Mouse (Mus musculus) telencephalon, adult 2 months (tissue): Measurements from ENCODE around the gene Kalrn.
A peak's percentile ranks its signal among the peaks of the same experiment; 100 is the strongest.
"Not testable (repeated sequence)": the region's sequence is repeated elsewhere in the genome, so short reads cannot be mapped to it uniquely, and the experiment has no call there.

Source experiments
- DNase-seq: peaks from one replicate; pipeline ENCODE4 v3.0.0-alpha.2; 2011; ENCODE audit warnings: low read depth, low spot score

The Kalrn gene

DNA sequence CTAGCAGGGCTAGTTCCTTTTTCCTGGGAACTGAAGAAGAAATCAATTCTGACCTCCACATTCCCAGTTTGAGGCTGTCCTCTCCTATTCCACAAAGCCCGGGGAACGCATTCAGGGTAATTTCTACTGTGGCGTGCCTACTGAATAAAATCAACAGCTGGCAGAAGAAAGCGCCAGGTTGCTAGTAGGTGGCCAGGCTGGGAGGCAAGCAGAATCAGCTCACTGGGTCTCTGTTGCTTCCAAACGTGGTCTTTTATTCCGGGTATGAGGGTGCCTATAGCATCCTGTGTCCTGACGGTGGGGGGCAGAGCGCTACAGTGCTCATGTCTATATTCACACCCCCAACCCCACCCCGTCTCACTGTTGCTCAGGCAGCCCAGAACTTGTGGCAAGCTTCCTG, 460.2 kb downstream of the Kalrn start:
- no peak for DNase-seq

GRCm38 (mm10) chr16:34112490-34112889, 460.8 kb downstream of the Kalrn start:
- no peak for DNase-seq

DNA sequence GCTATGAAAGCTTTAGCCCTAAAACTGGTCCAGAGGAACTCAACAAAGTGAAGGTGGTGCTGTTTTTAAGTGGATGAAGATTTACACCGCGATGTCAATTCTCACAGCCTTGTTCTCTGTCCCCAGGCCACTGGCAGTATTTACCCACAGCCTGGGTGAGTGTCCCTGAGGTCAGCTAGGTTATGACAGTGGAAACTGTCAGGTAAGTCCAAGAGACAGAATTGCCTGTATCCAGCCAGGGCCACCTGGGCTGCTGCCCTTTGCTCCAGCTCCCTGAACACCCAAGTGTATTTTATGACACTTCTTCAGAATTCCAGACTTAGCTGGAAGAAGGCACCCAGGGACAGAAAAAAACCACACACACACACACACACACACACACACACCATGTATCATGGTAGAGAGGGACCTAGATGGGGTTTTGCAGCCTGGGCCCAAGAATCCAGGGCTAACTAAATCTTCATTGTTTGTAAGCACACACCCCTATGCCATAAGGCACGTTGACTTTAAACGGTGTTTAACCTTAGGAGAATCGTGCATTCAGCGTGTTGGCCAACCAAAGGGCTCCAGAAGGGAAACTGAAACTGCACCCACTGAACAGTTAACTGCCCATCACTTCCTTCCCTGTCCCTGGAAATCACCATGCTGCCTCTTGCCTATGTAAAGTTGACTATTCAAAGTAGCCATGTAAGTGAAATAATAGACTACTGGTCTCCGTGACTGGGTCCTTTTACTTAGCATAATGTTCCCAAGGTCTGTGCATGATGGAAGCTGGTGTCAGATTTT, 462.3 kb downstream of the Kalrn start:
- no peak for DNase-seq

DNA sequence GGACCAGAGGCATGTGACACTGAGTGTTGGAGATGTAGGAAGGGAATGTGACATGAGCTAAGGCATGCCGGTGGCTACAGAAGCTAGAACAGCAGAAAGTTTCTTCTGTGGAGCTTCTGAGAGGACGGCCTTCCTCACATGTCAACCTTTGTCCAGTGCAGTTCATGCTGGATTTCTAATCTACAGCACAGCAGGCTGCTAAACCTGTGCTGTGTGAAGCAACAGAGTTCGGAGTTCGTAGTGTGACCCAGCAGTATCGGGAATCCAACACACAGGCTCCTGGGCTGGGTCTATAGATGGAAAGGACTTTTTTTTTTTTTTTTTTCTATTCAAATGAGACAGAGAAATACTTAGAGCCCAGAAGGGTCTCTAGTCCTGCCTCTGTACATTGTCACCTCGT, 468.9 kb downstream of the Kalrn start:
- DNase-seq: no peak

DNA sequence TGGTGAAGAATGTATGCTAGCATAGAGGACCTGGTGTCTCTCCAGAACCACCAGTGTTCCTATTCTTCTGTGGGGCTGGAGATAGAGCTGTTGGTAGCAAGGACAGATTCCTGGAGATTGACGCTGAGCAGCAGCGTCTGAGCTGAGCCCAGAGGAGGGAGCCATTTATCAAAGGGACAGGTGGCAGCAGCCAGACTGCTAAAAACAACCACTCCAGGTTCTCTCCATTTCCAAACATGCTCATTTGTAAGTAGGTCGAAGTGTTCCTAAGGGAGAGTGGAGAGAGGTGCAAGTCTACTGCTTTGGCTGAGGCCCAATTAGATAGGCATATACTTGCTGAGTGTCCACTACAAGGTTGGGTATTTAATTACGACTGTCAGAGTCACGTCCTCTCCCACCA, 470.6 kb downstream of the Kalrn start:
- peak; percentile 55 for DNase-seq

DNA sequence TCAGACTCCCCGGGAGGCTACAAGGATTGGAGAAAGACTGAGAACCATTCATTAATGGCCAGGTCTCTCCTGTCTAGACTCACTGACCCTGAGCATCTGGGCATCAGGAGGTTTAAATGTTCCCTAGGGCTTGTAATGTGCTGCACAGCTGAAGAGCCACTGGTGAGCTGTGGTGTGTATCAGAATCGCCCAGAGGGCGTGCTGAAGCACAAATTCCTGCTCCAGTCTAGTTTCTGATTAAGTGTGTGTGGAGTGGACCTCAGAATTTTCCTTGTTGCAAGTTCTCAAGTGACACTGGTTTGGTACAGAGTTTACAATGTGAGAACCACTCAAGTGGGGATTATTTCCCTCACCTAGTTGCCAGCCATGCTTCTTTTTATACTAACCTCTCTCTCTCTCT, 473.5 kb downstream of the Kalrn start:
- DNase-seq: no peak

DNA sequence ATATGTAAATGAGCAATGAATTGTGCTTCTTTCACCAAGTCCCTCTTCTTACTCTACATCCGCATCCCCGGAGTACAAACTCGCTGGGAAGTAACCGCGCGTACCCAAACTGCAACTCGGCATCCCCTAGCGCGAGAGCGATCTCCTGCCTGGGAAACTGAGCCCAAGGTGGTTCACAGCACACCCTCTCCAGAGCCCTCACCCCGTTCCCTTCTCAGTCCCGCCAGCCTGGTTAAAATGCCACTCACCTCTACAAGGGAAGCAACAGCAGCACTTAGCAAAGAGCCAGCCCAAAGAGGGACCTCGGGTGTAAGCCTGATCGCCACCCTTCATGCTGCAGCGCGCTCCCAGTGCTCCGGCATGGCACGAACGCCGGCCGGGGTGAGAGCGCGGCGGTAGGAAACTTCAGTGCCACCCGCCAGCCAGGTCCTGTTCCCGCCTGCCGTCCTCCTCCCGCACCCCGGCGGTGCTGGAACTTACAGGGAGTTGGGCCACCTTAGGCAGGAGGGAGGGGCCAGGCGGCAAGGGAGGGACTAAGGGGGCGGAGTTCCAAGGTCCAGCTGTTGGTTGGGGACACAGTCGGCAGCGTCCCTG, 477.7 kb downstream of the Kalrn start:
- no peak for DNase-seq

- no peak for DNase-seq
These were observed 478.3 kb downstream of the Kalrn start for GRCm38 (mm10) chr16:34095093-34095465.

DNA sequence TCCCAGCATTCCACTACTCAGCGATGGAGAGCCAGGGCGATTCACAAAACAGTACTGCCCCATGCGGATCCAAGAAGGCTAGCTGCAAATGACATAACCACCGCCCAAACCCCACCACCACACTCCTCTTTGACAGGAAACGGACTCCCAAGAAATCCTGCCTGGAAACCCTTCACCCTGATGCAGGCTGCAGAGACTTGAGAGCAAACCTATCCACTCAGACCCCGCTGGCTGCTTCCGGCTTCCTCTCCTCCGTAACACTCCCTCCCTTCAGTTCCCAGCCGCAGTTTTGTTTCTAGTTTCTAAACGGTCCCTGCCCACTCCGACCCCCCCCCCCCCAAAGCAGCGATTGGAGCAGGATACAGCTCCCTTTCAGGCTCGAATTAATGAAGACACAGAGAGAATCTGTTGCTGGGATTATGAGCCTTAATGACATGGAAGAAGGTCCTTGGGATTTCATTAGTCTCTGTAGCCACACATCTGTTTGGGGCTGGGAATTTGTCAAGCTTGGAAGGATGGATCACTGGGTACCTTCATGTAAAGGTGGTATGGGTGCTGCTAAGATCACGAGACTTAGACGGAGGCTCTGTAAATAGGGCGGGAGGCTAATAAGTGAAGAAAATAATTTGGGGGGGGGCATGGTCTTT, 478.8 kb downstream of the Kalrn start:
- DNase-seq: no peak

- DNase-seq: no peak
These were observed 479.4 kb downstream of the Kalrn start for GRCm38 (mm10) chr16:34093734-34094445.

GRCm38 (mm10) chr16:34089528-34090095, 483.7 kb downstream of the Kalrn start:
- DNase-seq: no peak

- no peak for DNase-seq
These were observed 484.3 kb downstream of the Kalrn start for GRCm38 (mm10) chr16:34089022-34089421.

DNA sequence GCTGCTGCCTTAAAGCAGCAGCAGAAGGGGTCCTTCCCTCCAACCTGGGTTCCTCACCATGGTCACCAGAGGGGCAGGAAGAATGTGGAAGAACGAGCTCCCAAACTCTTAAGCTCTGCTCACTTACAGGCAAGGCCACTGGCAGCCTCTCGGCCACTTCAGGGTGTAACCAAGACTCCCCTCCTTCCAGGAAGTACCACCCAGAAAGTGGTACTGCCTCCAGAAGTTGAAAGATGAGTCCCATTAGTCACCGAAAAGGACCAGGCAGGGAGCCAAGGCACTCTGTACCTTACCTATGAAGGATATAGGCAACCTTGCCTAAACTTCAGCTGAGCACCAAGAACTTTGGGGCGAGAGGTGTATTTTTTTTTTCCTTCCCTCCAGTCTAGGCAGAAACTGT, 485.0 kb downstream of the Kalrn start:
- no peak for DNase-seq

DNA sequence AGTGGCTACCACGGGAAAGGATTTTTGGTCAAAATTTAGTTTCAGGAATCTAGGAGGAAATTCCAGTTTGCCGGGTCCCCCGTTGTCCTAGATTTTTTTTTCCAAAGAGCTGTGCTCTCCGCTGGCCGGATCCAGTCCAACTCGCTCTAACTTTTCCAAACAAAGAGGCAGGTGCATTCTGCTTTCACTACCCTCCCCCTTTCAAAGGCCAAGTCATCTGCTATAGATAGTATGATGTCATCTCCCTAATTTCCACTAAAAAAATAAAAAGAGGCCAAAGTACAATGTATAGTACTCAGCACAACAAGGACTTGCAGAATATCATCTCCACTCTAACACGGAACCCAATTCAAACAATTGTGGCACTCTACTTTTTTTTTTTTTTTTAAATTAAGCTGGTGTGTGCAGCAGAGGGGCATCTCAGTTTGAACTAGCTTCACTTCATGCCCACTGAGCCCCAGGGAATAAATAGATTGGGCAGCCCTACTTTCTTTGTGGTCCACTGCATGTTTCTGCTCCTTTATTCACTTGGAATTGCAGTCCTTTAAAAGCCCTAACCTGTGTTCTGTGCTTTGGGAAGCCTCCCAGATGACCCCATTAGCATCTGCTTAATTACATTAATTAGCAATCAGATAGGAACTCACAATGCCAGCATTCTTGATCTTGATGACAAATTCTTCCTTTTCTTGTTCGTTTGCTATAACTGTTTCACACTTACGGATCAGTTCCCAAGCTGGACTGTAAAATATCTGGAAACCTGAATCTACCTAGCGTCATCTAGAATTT, 489.0 kb downstream of the Kalrn start:
- DNase-seq: no peak

DNA sequence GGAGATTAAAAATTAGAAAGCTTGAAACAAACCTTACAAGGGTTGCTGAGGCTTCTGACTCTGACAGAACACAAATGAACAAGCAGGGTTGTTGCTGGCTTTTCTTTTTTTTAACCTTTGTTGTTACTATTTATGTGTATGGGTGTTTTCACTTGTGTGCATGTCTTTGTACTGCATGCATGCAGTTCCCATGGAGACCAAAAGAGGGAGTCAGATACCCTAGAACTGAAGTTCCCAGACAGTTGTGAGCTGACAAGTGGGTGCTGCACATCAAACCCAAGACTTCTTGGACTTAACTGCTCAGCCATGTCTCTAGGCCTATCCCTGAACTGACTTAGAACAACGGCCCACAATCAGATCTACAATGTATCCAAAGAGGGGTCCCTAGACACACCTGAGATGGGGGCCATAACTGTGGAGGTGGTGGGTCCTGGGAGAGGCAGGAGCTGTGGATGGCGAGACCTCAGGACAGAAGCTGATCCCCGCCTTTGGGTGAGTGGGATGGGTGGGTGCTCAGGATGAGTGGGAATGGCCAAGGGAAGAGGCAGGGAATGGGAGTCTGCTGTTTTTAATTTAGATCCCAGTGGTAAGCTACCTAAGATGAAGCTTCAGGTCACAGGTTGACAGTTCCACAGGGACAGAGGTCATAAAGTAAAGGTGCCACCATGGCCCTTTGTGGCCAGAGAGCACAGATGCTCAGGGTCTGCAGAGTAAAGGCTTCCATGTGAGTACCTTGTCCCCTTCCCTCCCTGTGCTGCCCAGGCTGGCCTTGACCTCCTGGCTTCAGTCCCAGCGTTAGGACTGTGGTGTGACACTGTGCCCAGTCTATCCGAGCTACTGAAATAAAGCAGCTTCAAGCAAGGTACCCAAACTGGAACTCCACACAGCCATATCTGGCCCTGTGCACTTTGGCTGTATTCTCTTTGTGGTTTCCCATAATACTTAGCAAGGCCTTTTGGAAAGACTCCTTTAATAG, 490.6 kb downstream of the Kalrn start:
- no peak for DNase-seq

GRCm38 (mm10) chr16:34081683-34082438, 491.5 kb downstream of the Kalrn start:
- no peak for DNase-seq

- DNase-seq: not testable (repeated sequence)
These were observed 492.0 kb downstream of the Kalrn start for GRCm38 (mm10) chr16:34081314-34081682.

DNA sequence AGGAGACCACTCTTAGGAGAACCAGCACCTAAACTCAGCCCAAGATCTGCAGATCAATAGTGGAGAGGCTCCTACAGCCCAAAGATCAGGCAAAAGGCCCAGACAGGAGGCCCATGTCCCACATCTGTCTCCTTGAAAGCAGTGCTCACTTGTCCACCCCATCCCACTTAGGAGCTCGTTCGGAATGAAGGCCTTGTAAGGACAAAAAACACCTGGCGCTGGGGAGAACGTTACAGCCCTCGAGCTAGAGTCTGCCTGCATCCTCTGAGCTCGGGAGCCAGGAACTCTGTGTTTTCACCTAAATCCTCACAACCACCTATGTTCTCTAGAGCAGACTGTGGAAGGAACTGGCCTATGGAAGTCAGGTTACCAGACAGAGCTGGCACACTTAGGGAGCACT, 492.5 kb downstream of the Kalrn start:
- DNase-seq: no peak

DNA sequence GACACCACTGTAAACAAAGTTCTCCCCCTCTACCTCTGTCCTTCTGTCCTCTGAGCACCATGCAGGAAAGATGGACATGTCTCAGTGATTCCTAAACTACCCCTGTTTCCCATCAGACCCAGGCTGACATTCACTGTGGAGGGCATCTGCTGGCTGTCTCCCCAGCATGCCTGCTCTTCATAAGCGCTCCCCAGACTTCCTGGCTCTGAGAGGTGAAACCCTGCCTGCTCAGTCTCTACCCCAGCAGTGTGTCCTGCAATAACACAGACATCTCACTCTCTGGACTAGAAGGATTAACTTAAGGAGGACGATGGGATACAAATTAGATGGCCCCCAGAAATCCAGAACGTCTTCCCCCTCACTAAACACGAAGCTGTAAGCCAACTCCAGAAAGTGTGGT, 493.8 kb downstream of the Kalrn start:
- no peak for DNase-seq
